Mouse (Mus musculus): ENCODE measurements around the gene Fam19a5. TPM values are rescaled to one million over a fixed set of nuclear protein-coding genes. Genes with fewer than 3 reads are reported as not detected.

The Fam19a5 gene
- total and polyA plus RNA-seq, 2 experiments from 2014 or later = 33.0 to 145 TPM

DNA sequence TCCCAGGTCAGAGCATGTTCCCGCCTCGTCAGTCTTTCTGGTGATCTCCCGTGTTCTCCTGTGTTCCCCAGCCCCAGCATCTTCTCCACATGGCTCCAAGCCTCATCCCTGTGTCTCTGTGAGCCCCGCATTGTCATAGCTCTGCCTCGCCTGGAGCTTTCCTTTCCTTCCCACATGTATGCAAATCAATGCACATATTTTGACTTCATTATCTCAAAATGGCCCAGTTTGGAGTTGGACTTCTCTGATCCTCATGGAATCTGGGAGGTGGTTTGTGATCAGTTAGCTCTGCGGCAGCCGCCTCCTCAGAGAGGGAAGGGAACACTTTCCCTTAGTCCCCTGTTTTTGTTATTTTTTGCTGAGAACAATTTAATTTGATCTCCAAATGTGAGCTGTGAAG is 117.9 kb downstream of the Fam19a5 start:
- DNase-seq (ENCODE audit: low spot score) (no peak), ATAC-seq (ENCODE audit: low FRiP score) (no peak)

DNA sequence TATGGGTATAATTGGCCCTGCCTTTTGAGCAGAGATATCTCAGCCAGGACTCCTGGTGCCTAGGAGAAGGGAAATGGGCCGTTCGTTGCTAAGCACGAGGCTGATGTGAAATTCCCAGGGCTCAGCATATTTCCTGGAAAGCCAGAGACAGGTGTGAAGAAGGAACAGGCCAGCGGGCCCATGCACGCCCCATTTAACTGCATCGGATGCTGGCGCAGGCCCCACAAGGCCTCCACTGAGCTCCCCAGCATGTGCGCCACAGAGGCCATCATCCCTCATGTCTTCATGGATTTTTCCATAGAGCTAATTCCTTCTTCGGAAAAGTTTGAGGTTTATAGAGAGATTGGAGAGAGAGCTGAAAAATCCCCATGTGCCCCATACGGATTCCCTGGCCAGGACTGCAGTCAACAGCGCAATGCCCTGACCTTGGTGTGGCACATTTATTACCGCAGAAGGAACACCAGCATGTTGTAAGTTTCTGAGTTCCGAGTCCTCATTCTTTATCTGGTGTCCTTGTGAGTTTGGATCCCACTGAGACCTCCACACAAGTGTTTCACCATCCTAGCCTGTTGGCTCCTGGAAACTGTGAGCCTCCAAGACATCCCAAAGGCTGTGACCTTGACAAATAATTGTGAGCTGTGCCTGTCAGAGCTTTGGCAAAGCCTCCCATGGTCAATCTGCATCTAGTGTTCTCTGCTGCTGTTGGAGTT is 122.1 kb downstream of the Fam19a5 start:
- TF ChIP-seq CTCF (IDR thresholded peaks at IDR 0.05) = no peak
- Histone ChIP-seq H3K4me3 (ENCODE audit: low read depth, low read length) (no peak overlapping the region), H3K36me3 (ENCODE audit: insufficient read depth, low read length) (no peaks in the 10 kb centered on the region), H3K9me3 (ENCODE audit: low read length) (no peaks in the 10 kb centered on the region), H3K4me2 (ENCODE audit: low read depth, low read length, poor library complexity, severe bottlenecking) (no peak overlapping the region), H3K27ac (ENCODE audit: low read depth, low read length) (no peak overlapping the region), H3K9ac (replicated peaks; ENCODE audit: low read length, poor library complexity, severe bottlenecking) (no peak overlapping the region), H3K4me1 (ENCODE audit: insufficient read depth, low read length) (no peaks in the 10 kb centered on the region; the same call in 1 of the 2 replicates), H3K27me3 (ENCODE audit: insufficient read depth, low read length) (no peaks in the 10 kb centered on the region)
- 90% methylated on average over 13 of the region's 13 CpGs for WGBS
- no peak for ATAC-seq (ENCODE audit: low FRiP score)
- DNase-seq (ENCODE audit: low spot score) = no peak

More for the DNA sequence above, 117.9 kb downstream of the Fam19a5 start:
- WGBS = 72% methylated on average over 7 of the region's 7 CpGs
- Histone ChIP-seq H3K4me3 (ENCODE audit: low read depth, low read length) (no peak overlapping the region), H3K27ac (ENCODE audit: low read depth, low read length) (no peak overlapping the region), H3K4me2 (ENCODE audit: low read depth, low read length, poor library complexity, severe bottlenecking) (no peak overlapping the region), H3K27me3 (ENCODE audit: insufficient read depth, low read length) (no peaks in the 10 kb centered on the region), H3K36me3 (ENCODE audit: insufficient read depth, low read length) (0 out of 2 replicates have a peak, but pooled peaks cover 2% of the 10 kb centered on the region), H3K4me1 (ENCODE audit: insufficient read depth, low read length) (no peaks in the 10 kb centered on the region; the same call in 1 of the 2 replicates), H3K9me3 (ENCODE audit: low read length) (no peaks in the 10 kb centered on the region), H3K9ac (replicated peaks; ENCODE audit: low read length, poor library complexity, severe bottlenecking) (no peak overlapping the region)
- no peak for TF ChIP-seq CTCF (IDR thresholded peaks at IDR 0.05)

DNA sequence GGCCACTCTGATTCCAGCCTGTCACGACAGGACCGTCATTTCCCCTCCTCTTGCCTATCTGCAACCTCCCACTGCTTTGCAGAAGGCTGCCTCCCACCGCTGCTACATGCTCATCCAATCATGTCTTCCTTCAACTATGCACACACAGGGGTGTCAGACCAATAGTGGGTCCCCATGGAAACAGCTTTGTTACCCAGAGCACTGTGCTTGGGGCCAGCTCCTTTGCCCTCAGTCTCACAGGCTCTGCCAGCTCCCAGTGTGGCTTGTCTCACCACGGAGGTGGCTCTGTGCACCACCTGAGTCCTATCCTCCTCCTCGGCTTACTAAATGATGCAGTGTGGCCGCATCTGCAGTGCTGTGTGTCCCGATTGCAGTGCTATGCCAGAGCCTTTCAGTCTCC is 123.3 kb downstream of the Fam19a5 start:
- 0 out of 2 replicates have a peak, but pooled peaks cover 2% of the 10 kb centered on the region for H3K4me1 ChIP-seq (ENCODE audit: insufficient read depth, low read length)
- H3K36me3 ChIP-seq (ENCODE audit: insufficient read depth, low read length) = no peaks in the 10 kb centered on the region
- no peaks in the 10 kb centered on the region for H3K9me3 ChIP-seq (ENCODE audit: low read length)
- WGBS = 53% methylated on average over 7 of the region's 7 CpGs
- no peak overlapping the region for H3K4me2 ChIP-seq (ENCODE audit: low read depth, low read length, poor library complexity, severe bottlenecking)
- TF ChIP-seq CTCF (IDR thresholded peaks at IDR 0.05) = no peak
- DNase-seq (ENCODE audit: low spot score) = no peak
- no peaks in the 10 kb centered on the region for H3K27me3 ChIP-seq (ENCODE audit: insufficient read depth, low read length)
- no peak for ATAC-seq (ENCODE audit: low FRiP score)
- H3K27ac ChIP-seq (ENCODE audit: low read depth, low read length) = no peak overlapping the region
- H3K9ac ChIP-seq (replicated peaks; ENCODE audit: low read length, poor library complexity, severe bottlenecking) = no peak overlapping the region
- no peak overlapping the region for H3K4me3 ChIP-seq (ENCODE audit: low read depth, low read length)

DNA sequence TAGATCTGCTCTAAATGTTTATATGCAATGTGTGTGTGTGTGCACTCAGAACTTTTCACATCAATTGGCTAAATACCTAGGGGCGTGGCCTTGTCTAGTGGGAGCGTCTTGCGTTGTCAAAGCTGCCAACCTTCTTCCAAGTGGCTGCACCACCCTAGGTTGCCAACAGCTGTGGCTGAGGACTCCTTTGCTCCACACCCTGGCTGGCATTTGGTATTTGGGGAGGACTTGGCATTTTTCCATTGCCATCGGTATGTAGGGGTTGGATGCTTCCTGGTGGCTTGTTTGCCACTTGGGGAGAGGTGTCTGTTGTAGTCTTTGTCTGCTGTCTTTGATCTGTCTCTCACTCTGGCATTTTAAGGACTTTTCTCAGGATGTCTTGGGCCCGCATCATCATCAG is 124.0 kb downstream of the Fam19a5 start:
- Histone ChIP-seq H3K4me2 (ENCODE audit: low read depth, low read length, poor library complexity, severe bottlenecking) (no peak overlapping the region), H3K27me3 (ENCODE audit: insufficient read depth, low read length) (no peaks in the 10 kb centered on the region), H3K36me3 (ENCODE audit: insufficient read depth, low read length) (no peaks in the 10 kb centered on the region), H3K27ac (ENCODE audit: low read depth, low read length) (no peak overlapping the region), H3K4me1 (ENCODE audit: insufficient read depth, low read length) (0 out of 2 replicates have a peak, but pooled peaks cover 2% of the 10 kb centered on the region), H3K9ac (replicated peaks; ENCODE audit: low read length, poor library complexity, severe bottlenecking) (no peak overlapping the region), H3K9me3 (ENCODE audit: low read length) (no peaks in the 10 kb centered on the region), H3K4me3 (ENCODE audit: low read depth, low read length) (no peak overlapping the region)
- no peak for TF ChIP-seq CTCF (IDR thresholded peaks at IDR 0.05)
- WGBS = 76% methylated on average over 5 of the region's 5 CpGs
- ATAC-seq (ENCODE audit: low FRiP score) (no peak), DNase-seq (ENCODE audit: low spot score) (peak; percentile 59)

DNA sequence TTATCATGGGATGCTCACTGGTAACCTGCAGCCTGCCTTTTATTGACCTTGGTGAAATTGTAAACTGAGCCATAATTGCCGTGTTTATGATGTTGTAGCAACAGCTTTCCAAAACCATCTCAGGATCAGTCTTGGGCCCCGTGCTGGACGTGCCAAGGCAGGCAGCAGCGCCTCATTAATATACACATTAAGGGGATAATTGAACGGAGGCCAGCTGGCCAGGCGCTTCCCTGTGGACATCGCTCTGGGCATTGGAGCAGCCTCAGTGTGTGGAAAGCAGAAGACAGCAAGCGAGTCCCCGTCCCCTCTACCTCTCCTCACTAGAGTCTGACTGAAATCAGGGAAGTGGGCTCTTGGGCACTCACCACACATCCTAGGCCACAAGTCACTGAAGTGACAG is 127.8 kb downstream of the Fam19a5 start:
- H3K36me3 ChIP-seq (ENCODE audit: insufficient read depth, low read length) = no peaks in the 10 kb centered on the region; the same call in 1 of the 2 replicates
- DNase-seq (ENCODE audit: low spot score) (peak; percentile 59), ATAC-seq (ENCODE audit: low FRiP score) (no peak)
- no peak overlapping the region for H3K4me3 ChIP-seq (ENCODE audit: low read depth, low read length)
- 0 out of 2 replicates have a peak, but pooled peaks cover 2% of the 10 kb centered on the region for H3K4me1 ChIP-seq (ENCODE audit: insufficient read depth, low read length)
- H3K27me3 ChIP-seq (ENCODE audit: insufficient read depth, low read length) = no peaks in the 10 kb centered on the region
- no peak overlapping the region for H3K4me2 ChIP-seq (ENCODE audit: low read depth, low read length, poor library complexity, severe bottlenecking)
- WGBS = 47% methylated on average over 9 of the region's 9 CpGs
- H3K27ac ChIP-seq (ENCODE audit: low read depth, low read length) = no peak overlapping the region
- H3K9me3 ChIP-seq (ENCODE audit: low read length) = no peaks in the 10 kb centered on the region
- TF ChIP-seq CTCF (IDR thresholded peaks at IDR 0.05) = no peak
- no peak overlapping the region for H3K9ac ChIP-seq (replicated peaks; ENCODE audit: low read length, poor library complexity, severe bottlenecking)

DNA sequence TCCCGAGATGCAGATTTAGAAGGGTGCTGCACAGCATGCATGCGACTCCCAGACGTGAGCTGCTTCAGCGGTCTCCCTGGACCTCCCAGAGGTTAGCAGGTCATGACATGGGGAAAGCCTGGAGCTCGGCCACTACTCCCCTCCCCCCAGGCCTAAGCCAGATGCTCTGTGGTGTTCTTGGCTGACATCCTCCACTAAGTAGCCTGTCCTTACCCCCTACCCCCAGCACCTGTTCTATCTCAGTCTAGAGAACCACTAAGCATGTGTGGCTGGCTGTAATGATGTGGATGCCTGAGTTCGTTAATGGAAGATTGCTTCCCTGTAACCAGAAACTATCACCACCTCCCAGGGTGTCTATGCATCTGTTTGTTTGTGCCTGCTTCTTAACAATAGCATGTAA is 134.6 kb downstream of the Fam19a5 start:
- no peak overlapping the region for H3K9ac ChIP-seq (replicated peaks; ENCODE audit: low read length, poor library complexity, severe bottlenecking)
- H3K4me1 ChIP-seq (ENCODE audit: insufficient read depth, low read length) = no peaks in the 10 kb centered on the region
- no peak overlapping the region for H3K4me3 ChIP-seq (ENCODE audit: low read depth, low read length)
- no peaks in the 10 kb centered on the region for H3K9me3 ChIP-seq (ENCODE audit: low read length)
- no peak overlapping the region for H3K4me2 ChIP-seq (ENCODE audit: low read depth, low read length, poor library complexity, severe bottlenecking)
- H3K27me3 ChIP-seq (ENCODE audit: insufficient read depth, low read length) = no peaks in the 10 kb centered on the region
- DNase-seq (ENCODE audit: low spot score) (peak; percentile 45), ATAC-seq (ENCODE audit: low FRiP score) (no peak)
- H3K36me3 ChIP-seq (ENCODE audit: insufficient read depth, low read length) = no peaks in the 10 kb centered on the region; the same call in 1 of the 2 replicates
- WGBS = 62% methylated on average over 6 of the region's 6 CpGs
- no peak overlapping the region for H3K27ac ChIP-seq (ENCODE audit: low read depth, low read length)
- no peak for TF ChIP-seq CTCF (IDR thresholded peaks at IDR 0.05)

Data from midbrain, postnatal 0 days (tissue).